ENCODE assay signal across 9 mouse cellular contexts in the genomic region with DNA sequence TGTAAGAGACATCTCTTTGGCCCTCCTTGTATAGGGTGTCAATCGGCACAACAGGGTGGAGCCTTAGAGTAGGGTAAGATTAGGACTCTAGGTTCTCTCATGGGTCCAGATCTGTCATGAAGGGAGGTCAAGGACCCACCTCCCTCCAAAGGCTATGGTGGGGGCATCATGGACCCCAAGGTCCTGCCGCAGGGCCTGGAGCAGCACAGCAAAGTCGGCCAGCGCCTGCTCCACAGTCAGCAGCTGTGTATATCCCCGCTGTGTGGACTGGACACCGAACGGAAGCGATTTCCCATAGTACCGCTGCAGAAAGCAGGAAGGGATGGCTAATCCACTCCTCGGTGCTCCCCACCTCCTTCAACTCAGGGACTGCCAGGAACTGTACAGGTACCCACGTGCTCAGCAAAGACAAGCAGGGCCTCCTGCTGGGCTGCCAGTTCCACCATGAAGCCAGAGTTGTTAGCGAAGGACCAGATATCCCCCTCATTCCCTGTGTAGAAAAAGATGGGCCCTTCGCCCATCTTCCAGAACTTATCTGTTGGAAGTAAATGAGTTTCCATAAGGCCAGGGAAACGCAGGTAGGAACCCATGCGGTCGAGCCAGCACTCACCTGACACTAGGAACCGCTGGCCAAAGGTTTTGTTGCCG. TPM values are rescaled to one million over a fixed set of nuclear protein-coding genes. Genes with fewer than 3 reads are reported as not detected.
DNase-seq lines count a peak whose midpoint lies in the region; ATAC-seq and TF ChIP-seq lines count a peak whose summit lies in the region.
"Had no signal": no experiment of that assay in that cellular context is flagged by ENCODE, and none has a peak within 500 bp of the region (broad histone marks: within the 10 kb centered on the region; RNA-seq: fewer than 3 reads in every experiment).

No protein-coding gene starts in this region.

- no peaks in the 10 kb centered on the region for H3K9me3 ChIP-seq in heart, embryonic 14.5 days (ENCODE audit: control insufficient read depth, low read length)
- H3K9me3 ChIP-seq in hindbrain, embryonic 11.5 days (ENCODE audit: control insufficient read depth, low read length), result no peaks in the 10 kb centered on the region
- H3K9me3 ChIP-seq in midbrain, embryonic 11.5 days (ENCODE audit: control insufficient read depth, low read length), result no peaks in the 10 kb centered on the region

- DNase-seq in heart, adult 8-10 months (ENCODE audit: low spot score), result no peak
- no peak for DNase-seq in hindbrain, embryonic 11.5 days (ENCODE audit: low spot score)
- peak; percentile 83 for DNase-seq in midbrain, embryonic 11.5 days (ENCODE audit: low spot score, missing footprints)
- DNase-seq in left cerebral cortex, adult 18-20 months (ENCODE audit: low spot score in 2 of 2), result no peak
- DNase-seq in urinary bladder, postnatal 14 days (ENCODE audit: low spot score), result no peak
- no peak for DNase-seq in gastrocnemius, adult 8-10 months (ENCODE audit: low spot score in 2 of 2)

- 39% methylated on average over 18 of the region's 18 CpGs for WGBS in heart, embryonic 14.5 days
- WGBS in bone marrow, adult 2 months, result 51% methylated on average over 18 of the region's 18 CpGs
- WGBS in hindbrain, embryonic 11.5 days, result 37% methylated on average over 18 of the region's 18 CpGs
- WGBS in midbrain, embryonic 11.5 days, result 40% methylated on average over 18 of the region's 18 CpGs

- H3K27me3 ChIP-seq in heart, embryonic 14.5 days (ENCODE audit: control insufficient read depth, insufficient read depth, low read length), result no peaks in the 10 kb centered on the region
- H3K27me3 ChIP-seq in hindbrain, embryonic 11.5 days (ENCODE audit: control insufficient read depth, insufficient read depth, low read length), result no peaks in the 10 kb centered on the region
- H3K27me3 ChIP-seq in midbrain, embryonic 11.5 days (ENCODE audit: control insufficient read depth, insufficient read depth, low read length), result no peaks in the 10 kb centered on the region

- H3K9ac ChIP-seq in heart, embryonic 14.5 days (ENCODE audit: low read length), result peak overlapping the region; percentile 67
- peak overlapping the region; percentile 60 for H3K9ac ChIP-seq in hindbrain, embryonic 11.5 days (ENCODE audit: low read depth, low read length)
- H3K9ac ChIP-seq in midbrain, embryonic 11.5 days (ENCODE audit: low read length), result peak overlapping the region; percentile 59

- no peak for TF ChIP-seq CTCF in bone marrow, adult 2 months (IDR thresholded peaks at IDR 0.05; ENCODE audit: control insufficient read depth, insufficient read depth, low read length)

- peak; percentile 11; the same call in 1 of the 2 replicates for ATAC-seq in heart, embryonic 14.5 days (ENCODE audit: insufficient number of reproducible peaks, insufficient read depth, low FRiP score, low read depth)
- ATAC-seq in hindbrain, embryonic 11.5 days (ENCODE audit: low FRiP score), result 0 out of 2 replicates have a peak, but pooled peaks have one; percentile 1
- ATAC-seq in midbrain, embryonic 11.5 days (ENCODE audit: low FRiP score), result 0 out of 2 replicates have a peak, but pooled peaks have one; percentile 11

- TF ChIP-seq POLR2A in bone marrow, adult 2 months (IDR thresholded peaks at IDR 0.05; ENCODE audit: borderline replicate concordance, control insufficient read depth, low read depth, low read length), result no peak

- H3K4me2 ChIP-seq in heart, embryonic 14.5 days (ENCODE audit: low read length), result peak overlapping the region; percentile 83
- H3K4me2 ChIP-seq in hindbrain, embryonic 11.5 days (replicated peaks; ENCODE audit: low read depth, low read length), result peak overlapping the region; percentile 84
- peak overlapping the region; percentile 73 for H3K4me2 ChIP-seq in midbrain, embryonic 11.5 days

- peaks cover 42% of the 10 kb centered on the region for H3K36me3 ChIP-seq in heart, embryonic 14.5 days (ENCODE audit: control insufficient read depth, insufficient read depth, low read length)
- H3K36me3 ChIP-seq in hindbrain, embryonic 11.5 days (ENCODE audit: control insufficient read depth, insufficient read depth, low read length), result peaks cover 6% of the 10 kb centered on the region; the same call in 1 of the 2 replicates
- H3K36me3 ChIP-seq in midbrain, embryonic 11.5 days (ENCODE audit: control insufficient read depth, insufficient read depth, low read length), result peaks cover 6% of the 10 kb centered on the region; the same call in 1 of the 2 replicates

- peak overlapping the region; percentile 54 to 56 for H3K4me3 ChIP-seq in heart, embryonic 14.5 days (ENCODE audit: control insufficient read depth in 1 of 2, insufficient read depth in 1 of 2, low read depth in 1 of 2, low read length in 2 of 2)
- peak overlapping the region; percentile 87 for H3K4me3 ChIP-seq in bone marrow, adult 2 months (replicated peaks; ENCODE audit: control insufficient read depth, low read depth, low read length)
- H3K4me3 ChIP-seq in hindbrain, embryonic 11.5 days (ENCODE audit: low read depth, low read length), result peak overlapping the region; percentile 50
- H3K4me3 ChIP-seq in midbrain, embryonic 11.5 days (ENCODE audit: low read depth, low read length), result peak overlapping the region; percentile 47

- H3K4me1 ChIP-seq in heart, embryonic 14.5 days (ENCODE audit: control insufficient read depth in 2 of 2, insufficient read depth in 2 of 2, low read length in 2 of 2), result peaks cover 10 to 14% of the 10 kb centered on the region in 2 experiments
- peaks cover 1% of the 10 kb centered on the region; the same call in 1 of the 2 replicates for H3K4me1 ChIP-seq in bone marrow, adult 2 months (ENCODE audit: control insufficient read depth, insufficient read depth, low read length)
- peaks cover 7% of the 10 kb centered on the region for H3K4me1 ChIP-seq in hindbrain, embryonic 11.5 days (replicated peaks; ENCODE audit: control insufficient read depth, insufficient read depth, low read length)
- peaks cover 10% of the 10 kb centered on the region for H3K4me1 ChIP-seq in midbrain, embryonic 11.5 days (ENCODE audit: control insufficient read depth, insufficient read depth, low read length)

- no peak overlapping the region for H3K27ac ChIP-seq in heart, embryonic 14.5 days (replicated peaks in 1 of 2; ENCODE audit: control insufficient read depth in 1 of 2, insufficient read depth in 1 of 2, low read depth in 2 of 2, low read length in 2 of 2)
- H3K27ac ChIP-seq in bone marrow, adult 2 months (ENCODE audit: control insufficient read depth, insufficient read depth, low read depth, low read length, poor library complexity), result no peak overlapping the region
- no peak overlapping the region for H3K27ac ChIP-seq in hindbrain, embryonic 11.5 days (ENCODE audit: low read depth, low read length)
- H3K27ac ChIP-seq in midbrain, embryonic 11.5 days (ENCODE audit: low read depth, low read length), result no peak overlapping the region

RNA-seq across cellular contexts. Expression of a gene that starts 0.6 kb away (rescaled TPM):
- polyA plus RNA-seq in heart, embryonic 14.5 days (2014; fragmentation: Nextera tagmentation; extraction: Ambion mirVana), result 11.5 and 12.4 TPM in 2 replicates
- 1 to 10 TPM; 3.8 to 5.2 (median 5.1) TPM for total RNA-seq in heart, adult 8-10 months (2022)
- 22.8 and 29.5 TPM in 2 replicates for polyA plus RNA-seq in bone marrow, adult 2 months (2011; ENCODE audit: insufficient read depth, insufficient read length, low replicate concordance, missing spikeins)
- 13.4 and 21.3 TPM in 2 replicates for polyA plus RNA-seq in hindbrain, embryonic 11.5 days (2014; fragmentation: Nextera tagmentation; extraction: Ambion mirVana)
- 15.9 and 16.0 TPM in 2 replicates for polyA plus RNA-seq in midbrain, embryonic 11.5 days (2014; fragmentation: Nextera tagmentation; extraction: Ambion mirVana)
- total RNA-seq in left cerebral cortex, adult 18-20 months (2021), result 10 to 100 TPM; 30.4 to 38.7 TPM
- total RNA-seq in gastrocnemius, adult 8-10 months (2022), result 10 to 100 TPM; 12.8 to 20.3 (median 16.7) TPM

RNA-seq across cellular contexts. Expression of a gene that starts 9.9 kb away (rescaled TPM):
- polyA plus RNA-seq in heart, embryonic 14.5 days (2014; fragmentation: Nextera tagmentation; extraction: Ambion mirVana), result 17.6 and 18.3 TPM in 2 replicates
- total RNA-seq in heart, adult 8-10 months (2022), result 10 to 100 TPM in 1 of 4 experiments, 1 to 10 TPM in 3; 8.9 to 10.7 (median 9.5) TPM
- 20.1 and 62.6 TPM in 2 replicates for polyA plus RNA-seq in bone marrow, adult 2 months (2011; ENCODE audit: insufficient read depth, insufficient read length, low replicate concordance, missing spikeins)
- 4.1 and 6.5 TPM in 2 replicates for polyA plus RNA-seq in hindbrain, embryonic 11.5 days (2014; fragmentation: Nextera tagmentation; extraction: Ambion mirVana)
- 3.4 and 6.7 TPM in 2 replicates for polyA plus RNA-seq in midbrain, embryonic 11.5 days (2014; fragmentation: Nextera tagmentation; extraction: Ambion mirVana)
- total RNA-seq in left cerebral cortex, adult 18-20 months (2021), result 10 to 100 TPM; 17.3 to 21.6 TPM
- 10 to 100 TPM in 1 of 4 experiments, 1 to 10 TPM in 3; 3.6 to 11.9 (median 4.8) TPM for total RNA-seq in gastrocnemius, adult 8-10 months (2022)

RNA-seq across cellular contexts. Expression of a gene that starts 16.6 kb away (rescaled TPM):
- polyA plus RNA-seq in heart, embryonic 14.5 days (2014; fragmentation: Nextera tagmentation; extraction: Ambion mirVana), result 14.4 and 17.7 TPM in 2 replicates
- total RNA-seq in heart, adult 8-10 months (2022), result not detected
- 13.7 and 27.3 TPM in 2 replicates for polyA plus RNA-seq in bone marrow, adult 2 months (2011; ENCODE audit: insufficient read depth, insufficient read length, low replicate concordance, missing spikeins)
- 41.0 and 45.2 TPM in 2 replicates for polyA plus RNA-seq in hindbrain, embryonic 11.5 days (2014; fragmentation: Nextera tagmentation; extraction: Ambion mirVana)
- 47.9 and 53.3 TPM in 2 replicates for polyA plus RNA-seq in midbrain, embryonic 11.5 days (2014; fragmentation: Nextera tagmentation; extraction: Ambion mirVana)
- 1 to 10 TPM; 1.4 to 1.8 TPM for total RNA-seq in left cerebral cortex, adult 18-20 months (2021)
- total RNA-seq in gastrocnemius, adult 8-10 months (2022), result not detected

RNA-seq across cellular contexts. Expression of a gene that starts 23.4 kb away (rescaled TPM):
- 42.8 and 48.1 TPM in 2 replicates for polyA plus RNA-seq in heart, embryonic 14.5 days (2014; fragmentation: Nextera tagmentation; extraction: Ambion mirVana)
- total RNA-seq in heart, adult 8-10 months (2022), result 10 to 100 TPM; 19.9 to 28.2 (median 22.5) TPM
- 25.9 and 33.0 TPM in 2 replicates for polyA plus RNA-seq in bone marrow, adult 2 months (2011; ENCODE audit: insufficient read depth, insufficient read length, low replicate concordance, missing spikeins)
- polyA plus RNA-seq in hindbrain, embryonic 11.5 days (2014; fragmentation: Nextera tagmentation; extraction: Ambion mirVana), result 86.7 and 133 TPM in 2 replicates
- 87.2 and 88.1 TPM in 2 replicates for polyA plus RNA-seq in midbrain, embryonic 11.5 days (2014; fragmentation: Nextera tagmentation; extraction: Ambion mirVana)
- 10 to 100 TPM; 62.1 to 62.2 TPM for total RNA-seq in left cerebral cortex, adult 18-20 months (2021)
- 10 to 100 TPM; 13.9 to 15.0 (median 14.4) TPM for total RNA-seq in gastrocnemius, adult 8-10 months (2022)

RNA-seq across cellular contexts. Expression of a gene that starts 36.6 kb away (rescaled TPM):
- polyA plus RNA-seq in heart, embryonic 14.5 days (2014; fragmentation: Nextera tagmentation; extraction: Ambion mirVana), result 0.05 TPM in 1 of 2 replicates, not detected in the other
- total RNA-seq in heart, adult 8-10 months (2022), result under 1 TPM in 2 of 4 experiments, not detected in 2; 0.09 to 0.11 TPM
- polyA plus RNA-seq in bone marrow, adult 2 months (2011; ENCODE audit: insufficient read depth, insufficient read length, low replicate concordance, missing spikeins), result 5.0 TPM in 1 of 2 replicates, not detected in the other
- 3.6 and 3.9 TPM in 2 replicates for polyA plus RNA-seq in hindbrain, embryonic 11.5 days (2014; fragmentation: Nextera tagmentation; extraction: Ambion mirVana)
- 2.4 and 2.6 TPM in 2 replicates for polyA plus RNA-seq in midbrain, embryonic 11.5 days (2014; fragmentation: Nextera tagmentation; extraction: Ambion mirVana)
- 100 to 1,000 TPM; 393 to 402 TPM for total RNA-seq in left cerebral cortex, adult 18-20 months (2021)
- not detected for total RNA-seq in gastrocnemius, adult 8-10 months (2022)
- total RNA-seq: granulocyte monocyte progenitor cell, adult 5-6 weeks had no signal
